ENCODE assay signal across 8 mouse cellular contexts in genomic region chr16:30397127-30398057, GRCm38 (mm10). TPM values are rescaled to one million over a fixed set of nuclear protein-coding genes. Genes with fewer than 3 reads are reported as not detected.
DNase-seq lines count a peak whose midpoint lies in the region; ATAC-seq lines count a peak whose summit lies in the region.
"Had no signal": no experiment of that assay in that cellular context is flagged by ENCODE, and none has a peak within 500 bp of the region (broad histone marks: within the 10 kb centered on the region; RNA-seq: fewer than 3 reads in every experiment).

No protein-coding gene starts in this region.

- no peak overlapping the region for H3K4me2 ChIP-seq in embryonic facial prominence, embryonic 15.5 days (replicated peaks)
- H3K4me2 ChIP-seq in forebrain, embryonic 13.5 days, result no peak overlapping the region
- H3K4me2 ChIP-seq: neural tube, embryonic 13.5 days had no signal

- H3K27me3 ChIP-seq in embryonic facial prominence, embryonic 15.5 days, result no peaks in the 10 kb centered on the region
- H3K27me3 ChIP-seq in forebrain, embryonic 13.5 days, result no peaks in the 10 kb centered on the region
- H3K27me3 ChIP-seq: neural tube, embryonic 13.5 days had no signal

- H3K4me3 ChIP-seq in embryonic facial prominence, embryonic 15.5 days (replicated peaks), result no peak overlapping the region
- no peak overlapping the region for H3K4me3 ChIP-seq in forebrain, embryonic 13.5 days
- H3K4me3 ChIP-seq: neural tube, embryonic 13.5 days had no signal

- intact Hi-C loops in left cerebral cortex, postnatal 10 days (cut with DNase I), result no loop called here

- peak overlapping the region; percentile 55 for H3K27ac ChIP-seq in embryonic facial prominence, embryonic 15.5 days (replicated peaks)
- H3K27ac ChIP-seq in forebrain, embryonic 13.5 days, result no peak overlapping the region
- H3K27ac ChIP-seq: neural tube, embryonic 13.5 days had no signal

- no peak overlapping the region for H3K9ac ChIP-seq in embryonic facial prominence, embryonic 15.5 days
- H3K9ac ChIP-seq in forebrain, embryonic 13.5 days, result no peak overlapping the region
- H3K9ac ChIP-seq: neural tube, embryonic 13.5 days had no signal

- 0 out of 2 replicates have a peak, but pooled peaks have one; percentile 65 for ATAC-seq in embryonic facial prominence, embryonic 15.5 days (ENCODE audit: insufficient number of reproducible peaks, low FRiP score, low TSS enrichment, low read depth)
- no peak for ATAC-seq in forebrain, embryonic 13.5 days

- peak; percentile 65 for DNase-seq in adrenal gland, postnatal 14 days
- DNase-seq in kidney, adult 8-10 months, result peak; percentile 67 to 76
- DNase-seq in lung, postnatal 36 days, result peak; percentile 60
- DNase-seq in left cerebral cortex, postnatal 10 days (ENCODE audit: extremely low spot score in 1 of 2, low spot score in 2 of 2), result no peak
- no peak for DNase-seq in layer of hippocampus, adult 11-12 months (ENCODE audit: low spot score)

- 30% methylated on average over 15 of the region's 15 CpGs for WGBS in embryonic facial prominence, embryonic 15.5 days
- whole genome bisulfite sequencing in forebrain, embryonic 13.5 days, result 54% methylated on average over 15 of the region's 15 CpGs

- H3K4me1 ChIP-seq in embryonic facial prominence, embryonic 15.5 days, result peaks cover 10% of the 10 kb centered on the region; the same call in 1 of the 2 replicates
- H3K4me1 ChIP-seq in forebrain, embryonic 13.5 days, result no peaks in the 10 kb centered on the region
- H3K4me1 ChIP-seq: neural tube, embryonic 13.5 days had no signal

- H3K9me3 ChIP-seq in embryonic facial prominence, embryonic 15.5 days (replicated peaks), result no peaks in the 10 kb centered on the region
- 0 out of 2 replicates have a peak, but pooled peaks cover 6% of the 10 kb centered on the region for H3K9me3 ChIP-seq in forebrain, embryonic 13.5 days (replicated peaks)
- H3K9me3 ChIP-seq: neural tube, embryonic 13.5 days had no signal

- no peaks in the 10 kb centered on the region for H3K36me3 ChIP-seq in embryonic facial prominence, embryonic 15.5 days
- H3K36me3 ChIP-seq in forebrain, embryonic 13.5 days (ENCODE audit: poor library complexity, severe bottlenecking), result no peaks in the 10 kb centered on the region
- H3K36me3 ChIP-seq: neural tube, embryonic 13.5 days had no signal

RNA-seq across cellular contexts. Expression of gene Atp13a3, which starts 8.4 kb away (rescaled TPM):
- total RNA-seq in adrenal gland, postnatal 14 days (2021), result 87.9 and 91.7 TPM in 2 replicates
- polyA plus RNA-seq in embryonic facial prominence, embryonic 15.5 days (2015; fragmentation: Nextera tagmentation; extraction: Ambion mirVana), result 10.2 and 11.0 TPM in 2 replicates
- polyA plus RNA-seq in forebrain, embryonic 13.5 days (2015; fragmentation: Nextera tagmentation; extraction: Ambion mirVana), result 8.4 and 8.6 TPM in 2 replicates
- total RNA-seq in left cerebral cortex, postnatal 10 days (2021), result 10 to 100 TPM; 62.6 to 77.3 TPM

Comparison
In these comparisons a context has a peak if more than half of its experiments do, and no peak if none do; other contexts are left out.
1. DNase-seq: peak in adrenal gland, postnatal 14 days (single experiment), kidney, adult 8-10 months (2 of 2) and lung, postnatal 36 days (single experiment); none in left cerebral cortex, postnatal 10 days (0 of 2) and layer of hippocampus, adult 11-12 months (single experiment).